Mouse (Mus musculus) neural tube, embryonic 14.5 days (tissue): Measurements from ENCODE around the gene Xiap. TPM values are rescaled to one million over a fixed set of nuclear protein-coding genes. Genes with fewer than 3 reads are reported as not detected.

ENCODE experiments used
- ATAC-seq: fragments of 200-750 bp; cut with Nextera tagmentation; 2 replicates; pipeline ENCODE4 v1.8.0; 2017; ENCODE audit warnings: low read depth, mild to moderate bottlenecking, moderate TSS enrichment, moderate library complexity
- H3K27ac ChIP-seq: fragments of 300-500 bp; sonication (generic); 2 replicates; pipeline ENCODE4 v1.5.1; 2014; ENCODE audit warnings: low read depth, mild to moderate bottlenecking, control low read depth, low read length, moderate library complexity, mixed read lengths
- H3K27me3 ChIP-seq: fragments of 300-500 bp; sonication (generic); 2 replicates; pipeline ENCODE4 v1.6.1; 2014; ENCODE audit warnings: low read length; ENCODE audit not compliant: control insufficient read depth, insufficient read depth
- H3K36me3 ChIP-seq: fragments of 300-500 bp; sonication (generic); 2 replicates; pipeline ENCODE4 v1.6.1; 2014; ENCODE audit warnings: low read length, mixed read lengths; ENCODE audit not compliant: control insufficient read depth, insufficient read depth
- H3K4me1 ChIP-seq: fragments of 300-500 bp; sonication (generic); 2 replicates; pipeline ENCODE4 v1.6.1; 2014; ENCODE audit warnings: low read length; ENCODE audit not compliant: control insufficient read depth, insufficient read depth
- H3K4me2 ChIP-seq: fragments of 300-500 bp; sonication (generic); 2 replicates; pipeline ENCODE4 v1.6.1; 2014; ENCODE audit warnings: mild to moderate bottlenecking, low read depth, low read length, control low read depth
- H3K4me3 ChIP-seq: fragments of 300-500 bp; sonication (generic); 2 replicates; pipeline ENCODE4 v1.5.1; 2014; ENCODE audit warnings: low read depth, low read length, control low read depth, mixed read lengths
- H3K9ac ChIP-seq: fragments of 300-500 bp; sonication (generic); replicated peaks from 2 replicates; pipeline ENCODE4 v1.6.1; 2014; ENCODE audit warnings: low read depth, mild to moderate bottlenecking, control low read depth, low read length, mixed read lengths
- H3K9me3 ChIP-seq: fragments of 300-500 bp; sonication (generic); 2 replicates; pipeline ENCODE4 v1.6.1; 2016; ENCODE audit warnings: low read length; ENCODE audit not compliant: control insufficient read depth
- WGBS: fragments of 180-500 bp; shearing (Covaris S2); extraction: QIAGEN DNeasy Blood & Tissue Kit; methylation state at CpG from one replicate; pipeline ENCODE4 v1.1.7; 2014; 5-methylcytosine and 5-hydroxymethylcytosine counted together
- polyA plus RNA-seq: library from polyadenylated mRNA; unstranded; fragments of >200 nt; fragmentation: Nextera tagmentation; extraction: Ambion mirVana; gene quantifications from 2 replicates; pipeline ENCODE4 v1.2.1, GENCODE M21; 2014

Xiap gene
- polyA plus RNA-seq, 1 experiment from 2014 or later, result 18.7 TPM

DNA sequence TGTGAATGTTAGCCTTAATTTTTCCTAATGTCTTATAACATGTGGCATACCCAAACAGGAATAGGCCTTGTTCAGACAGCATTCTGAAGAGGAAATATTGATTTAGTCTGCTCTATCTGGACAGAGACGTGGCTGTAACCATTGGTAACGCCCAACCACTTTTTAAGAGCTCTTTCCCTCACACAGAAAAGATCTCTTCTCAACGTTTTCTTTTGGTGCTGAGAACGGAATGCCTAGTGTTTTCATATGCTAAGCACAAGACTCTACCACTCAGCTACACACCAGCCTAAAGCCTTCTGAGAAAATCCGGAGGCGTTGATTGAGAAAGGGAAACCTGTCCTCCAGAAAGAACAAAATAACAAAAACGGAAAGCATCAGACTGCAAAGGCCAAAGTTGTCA is 25.6 kb upstream of the Xiap start:
- H3K4me2 ChIP-seq, result no peak overlapping the region
- no peaks in the 10 kb centered on the region for H3K4me1 ChIP-seq
- H3K4me3 ChIP-seq, result no peak overlapping the region
- WGBS, result 58% methylated on average over 7 of the region's 7 CpGs
- H3K27me3 ChIP-seq, result no peaks in the 10 kb centered on the region
- no peak overlapping the region for H3K27ac ChIP-seq
- H3K9me3 ChIP-seq, result no peaks in the 10 kb centered on the region
- no peaks in the 10 kb centered on the region for H3K36me3 ChIP-seq
- no peak overlapping the region for H3K9ac ChIP-seq
- ATAC-seq, result no peak

DNA sequence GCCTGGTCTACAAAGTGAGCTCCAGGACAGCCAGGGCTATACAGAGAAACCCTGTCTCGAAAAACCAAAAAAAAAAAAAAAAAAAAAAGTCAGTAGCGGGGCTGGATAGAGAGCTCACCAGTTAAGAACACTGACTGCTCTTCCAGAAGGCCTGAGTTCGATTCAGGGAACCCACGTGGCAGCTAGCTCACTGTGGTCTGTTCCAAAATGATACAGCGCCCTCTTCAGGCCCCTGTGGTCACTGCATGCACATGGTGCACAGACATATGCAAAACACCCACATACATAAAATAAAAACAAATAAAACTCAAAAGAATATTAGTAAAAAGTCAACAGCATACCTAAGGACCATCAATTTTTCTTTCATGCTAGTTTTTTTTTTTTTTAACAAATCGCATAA is 20.0 kb upstream of the Xiap start:
- Histone ChIP-seq H3K36me3 (no peaks in the 10 kb centered on the region), H3K4me1 (no peaks in the 10 kb centered on the region), H3K4me3 (no peak overlapping the region), H3K27me3 (no peaks in the 10 kb centered on the region), H3K27ac (no peak overlapping the region), H3K9ac (no peak overlapping the region), H3K4me2 (no peak overlapping the region), H3K9me3 (no peaks in the 10 kb centered on the region)
- WGBS, result 75% methylated on average over 5 of the region's 6 CpGs
- no peak for ATAC-seq

DNA sequence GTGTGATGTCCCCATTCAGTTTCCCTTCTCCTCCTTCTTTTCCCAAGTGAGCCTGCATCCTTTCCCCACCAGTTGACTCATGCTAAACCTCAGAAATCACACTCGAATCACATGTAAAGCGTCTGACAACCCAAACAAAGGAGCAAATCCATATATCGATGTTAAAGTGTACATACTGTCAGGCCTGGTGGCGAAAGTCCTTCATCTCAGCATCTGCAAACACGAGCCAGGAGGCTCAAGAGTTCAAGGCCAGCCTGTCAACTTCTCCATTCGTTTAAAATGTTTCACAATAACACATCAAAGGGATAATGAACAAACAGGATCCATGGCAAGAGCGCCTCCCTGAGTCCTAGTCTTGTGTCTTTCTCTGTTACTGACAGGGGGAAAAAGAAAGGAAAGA is 14.5 kb upstream of the Xiap start:
- Histone ChIP-seq H3K4me2 (no peak overlapping the region), H3K27me3 (no peaks in the 10 kb centered on the region), H3K36me3 (no peaks in the 10 kb centered on the region), H3K9me3 (no peaks in the 10 kb centered on the region), H3K4me3 (no peak overlapping the region), H3K4me1 (no peaks in the 10 kb centered on the region), H3K9ac (no peak overlapping the region), H3K27ac (no peak overlapping the region)
- WGBS, result 87% methylated on average over 7 of the region's 7 CpGs
- no peak for ATAC-seq

DNA sequence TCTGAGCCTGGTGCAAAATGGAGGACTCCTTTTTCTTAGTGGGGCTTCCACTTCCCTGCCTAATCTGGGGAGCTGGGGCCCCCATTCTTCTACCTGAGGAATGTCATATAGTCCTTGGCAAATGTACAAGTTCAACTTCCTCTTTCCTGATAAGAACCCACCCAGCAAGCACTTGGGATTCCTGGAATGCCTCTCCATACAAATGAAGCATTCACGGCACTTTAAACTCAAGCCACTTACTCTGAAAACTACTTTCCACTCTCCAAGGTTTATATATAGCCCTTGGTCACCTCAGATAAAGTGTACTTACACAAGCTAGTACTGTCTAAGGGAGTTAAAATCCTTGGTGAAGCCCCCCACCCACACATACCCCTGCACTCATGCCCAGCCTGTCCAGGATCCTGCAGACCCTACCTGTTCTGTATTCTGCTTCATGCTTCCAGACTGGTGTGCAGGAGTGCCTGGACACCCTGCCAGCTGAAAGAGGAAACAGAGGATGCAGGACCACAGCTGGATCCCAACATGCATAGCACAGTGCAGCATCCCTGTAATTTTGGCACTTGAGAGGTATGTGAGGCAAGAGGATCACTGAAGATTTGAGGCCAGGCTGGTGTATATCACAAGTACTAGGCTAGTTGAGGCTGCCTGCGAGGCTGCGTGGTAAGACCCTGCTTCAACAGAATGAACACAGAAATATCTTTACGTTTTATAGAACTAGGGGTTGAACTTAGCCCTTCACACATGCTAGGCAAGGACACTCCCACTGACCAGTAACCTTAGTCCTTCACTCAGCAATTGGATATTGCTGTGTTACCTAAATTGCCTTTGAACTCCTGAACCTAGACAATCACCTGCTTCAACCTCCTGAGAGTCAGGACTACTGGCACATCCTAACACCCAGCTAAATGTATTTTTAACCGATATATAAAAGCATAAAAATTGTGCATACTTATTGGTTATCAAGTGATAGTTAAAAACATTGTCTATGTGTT is 8.5 kb upstream of the Xiap start:
- Histone ChIP-seq H3K4me3 (no peak overlapping the region), H3K9me3 (no peaks in the 10 kb centered on the region), H3K27ac (no peak overlapping the region), H3K9ac (no peak overlapping the region), H3K4me2 (no peak overlapping the region), H3K4me1 (no peaks in the 10 kb centered on the region), H3K27me3 (no peaks in the 10 kb centered on the region), H3K36me3 (no peaks in the 10 kb centered on the region)
- no peak for ATAC-seq
- 82% methylated on average over 5 of the region's 5 CpGs for WGBS

DNA sequence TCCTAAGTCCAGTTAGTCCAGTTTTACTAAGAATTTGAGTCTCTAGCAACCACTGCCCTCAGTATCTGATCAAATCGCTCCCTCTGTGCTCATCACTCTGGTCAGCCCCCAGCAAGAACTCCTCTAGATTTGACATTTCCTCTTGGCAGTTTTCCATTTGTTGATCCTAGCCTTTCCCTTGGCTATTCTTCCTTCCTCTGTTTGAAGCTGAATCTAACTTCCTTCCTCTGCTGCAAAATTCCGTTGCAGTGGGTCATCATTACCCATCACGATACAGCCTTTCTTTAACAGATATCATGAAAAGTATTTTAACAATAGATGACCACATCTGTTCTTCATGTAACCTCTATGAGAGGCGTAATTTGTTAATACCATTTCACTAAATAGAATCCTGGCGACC is 2.5 kb upstream of the Xiap start:
- H3K27ac ChIP-seq, result no peak overlapping the region
- no peak overlapping the region for H3K4me3 ChIP-seq
- no peak overlapping the region for H3K4me2 ChIP-seq
- no peaks in the 10 kb centered on the region for H3K36me3 ChIP-seq
- no peak for ATAC-seq
- H3K9ac ChIP-seq, result no peak overlapping the region
- 79% methylated on average over 5 of the region's 5 CpGs for WGBS
- no peaks in the 10 kb centered on the region for H3K9me3 ChIP-seq
- H3K4me1 ChIP-seq, result no peaks in the 10 kb centered on the region
- no peaks in the 10 kb centered on the region for H3K27me3 ChIP-seq

DNA sequence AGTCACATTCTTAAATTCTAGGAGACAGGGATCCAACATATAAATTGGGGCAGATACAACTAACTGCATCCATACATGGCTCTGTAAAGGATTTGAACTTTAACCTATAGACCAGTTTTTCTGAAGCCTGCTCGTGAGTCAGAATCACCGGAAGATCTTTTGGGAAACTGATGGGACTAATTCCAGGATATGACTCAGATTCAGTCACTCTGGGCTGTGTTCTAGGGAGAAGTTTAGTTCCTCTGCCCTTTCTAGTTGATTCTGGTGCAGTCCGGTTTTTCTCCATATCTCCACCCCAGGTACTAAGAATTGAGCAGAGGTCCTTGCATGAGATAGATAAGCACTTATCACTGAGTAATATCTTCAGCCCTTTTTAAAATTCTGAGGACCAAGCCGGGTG is 1.6 kb upstream of the Xiap start:
- Histone ChIP-seq H3K4me2 (no peak overlapping the region), H3K4me1 (no peaks in the 10 kb centered on the region), H3K4me3 (no peak overlapping the region), H3K27me3 (no peaks in the 10 kb centered on the region), H3K36me3 (no peaks in the 10 kb centered on the region), H3K27ac (no peak overlapping the region), H3K9ac (no peak overlapping the region), H3K9me3 (no peaks in the 10 kb centered on the region)
- no peak for ATAC-seq
- WGBS, result 93% methylated on average over 4 of the region's 4 CpGs

DNA sequence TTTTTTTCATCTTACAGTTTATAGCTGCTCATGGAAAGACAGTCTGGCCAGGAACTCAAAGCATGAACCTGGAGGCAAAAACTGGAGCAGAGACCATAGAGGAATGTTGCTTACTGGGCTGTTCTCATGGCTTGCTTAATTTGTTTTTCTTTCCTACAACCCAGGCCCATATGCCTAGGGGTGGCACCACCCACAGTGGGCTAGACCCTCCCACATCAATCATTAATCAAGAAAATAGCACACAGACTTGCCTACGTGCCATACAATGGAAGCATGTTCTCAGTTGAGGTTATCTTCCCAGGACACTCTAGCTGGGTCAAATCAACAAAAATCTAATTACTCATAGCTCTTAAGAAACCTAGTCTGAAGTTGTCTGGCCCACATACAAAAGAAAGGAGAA is 4.1 kb downstream of the Xiap start:
- H3K9ac ChIP-seq, result no peak overlapping the region
- no peak overlapping the region for H3K4me3 ChIP-seq
- H3K4me2 ChIP-seq, result no peak overlapping the region
- no peak overlapping the region for H3K27ac ChIP-seq
- no peak for ATAC-seq
- no peaks in the 10 kb centered on the region for H3K36me3 ChIP-seq
- 75% methylated on average over 1 of the region's 1 CpGs for WGBS
- no peaks in the 10 kb centered on the region for H3K27me3 ChIP-seq
- H3K9me3 ChIP-seq, result no peaks in the 10 kb centered on the region
- H3K4me1 ChIP-seq, result no peaks in the 10 kb centered on the region

DNA sequence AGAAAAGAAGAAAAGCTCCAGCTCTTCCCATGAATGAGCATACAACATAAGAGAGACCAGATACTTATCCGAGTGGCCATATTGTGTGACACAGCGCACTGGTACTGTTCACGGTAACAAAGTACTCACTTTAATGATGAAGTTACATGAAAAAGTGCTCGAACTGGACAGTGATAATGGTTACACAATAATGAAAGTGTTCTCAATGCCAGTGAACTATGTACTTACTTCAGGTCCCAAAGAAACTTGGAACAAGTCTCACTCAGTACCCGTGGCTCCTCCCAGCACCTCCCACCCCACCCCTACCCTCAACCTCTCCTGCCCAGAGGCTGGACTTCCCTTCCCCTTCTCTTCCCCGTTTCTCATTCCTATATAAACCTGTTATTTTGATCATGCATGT is 5.6 kb downstream of the Xiap start:
- no peaks in the 10 kb centered on the region for H3K4me1 ChIP-seq
- no peak overlapping the region for H3K4me3 ChIP-seq
- H3K27me3 ChIP-seq, result no peaks in the 10 kb centered on the region
- H3K9me3 ChIP-seq, result no peaks in the 10 kb centered on the region
- H3K27ac ChIP-seq, result no peak overlapping the region
- H3K4me2 ChIP-seq, result no peak overlapping the region
- no peak overlapping the region for H3K9ac ChIP-seq
- H3K36me3 ChIP-seq, result no peaks in the 10 kb centered on the region
- WGBS, result 87% methylated on average over 6 of the region's 6 CpGs
- ATAC-seq, result no peak

DNA sequence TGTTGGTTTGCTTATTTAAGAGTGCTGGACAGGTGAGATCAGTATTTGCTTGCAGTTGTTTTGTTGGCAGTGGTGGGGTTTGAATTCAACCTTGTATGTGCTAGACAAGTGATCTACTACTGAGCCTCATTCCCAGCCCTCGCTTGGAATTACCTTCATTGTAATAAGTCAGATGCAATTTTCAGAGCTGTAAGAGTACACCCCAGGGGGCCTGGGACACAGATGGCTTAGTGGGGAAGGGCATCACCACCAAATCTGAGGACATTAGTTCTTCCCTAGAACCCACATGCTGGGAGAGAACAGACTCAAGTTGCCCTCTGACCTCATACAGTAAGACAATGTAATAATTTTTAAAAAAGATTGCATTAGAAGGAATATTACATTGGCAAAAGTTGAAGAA is 7.3 kb downstream of the Xiap start:
- H3K36me3 ChIP-seq, result no peaks in the 10 kb centered on the region
- H3K27me3 ChIP-seq, result no peaks in the 10 kb centered on the region
- no peak overlapping the region for H3K4me2 ChIP-seq
- no peak for ATAC-seq
- no peak overlapping the region for H3K4me3 ChIP-seq
- H3K9ac ChIP-seq, result no peak overlapping the region
- H3K4me1 ChIP-seq, result no peaks in the 10 kb centered on the region
- H3K9me3 ChIP-seq, result no peaks in the 10 kb centered on the region
- H3K27ac ChIP-seq, result no peak overlapping the region
- WGBS, result 67% methylated on average over 1 of the region's 1 CpGs
